Mouse (Mus musculus): Measurements from ENCODE around the gene Ccdc28a. TPM values are rescaled to one million over a fixed set of nuclear protein-coding genes. Genes with fewer than 3 reads are reported as not detected.

Ccdc28a gene
- polyA plus RNA-seq (2014; fragmentation: Nextera tagmentation; extraction: Ambion mirVana): 5.9 and 6.0 TPM in 2 replicates

- WGBS: 2% methylated on average over 41 of the region's 41 CpGs
- ATAC-seq (replicated peaks; ENCODE audit: low FRiP score): peak; percentile 99
These were observed at the start of gene Ccdc28a for GRCm38 (mm10) chr10:18234560-18235401. Gene Ccdc28a (minus strand): TSS chr10:18234998.

GRCm38 (mm10) chr10:18283991-18284390, 49.2 kb upstream of the Ccdc28a start:
- no peak overlapping the region for H3K4me2 ChIP-seq (ENCODE audit: low read depth, low read length, severe bottlenecking)
- DNase-seq (ENCODE audit: low spot score): no peak
- H3K36me3 ChIP-seq (ENCODE audit: control insufficient read depth, insufficient read depth, low read length): no peaks in the 10 kb centered on the region
- no peaks in the 10 kb centered on the region for H3K4me1 ChIP-seq (replicated peaks; ENCODE audit: control insufficient read depth, insufficient read depth, low read length)
- WGBS: 92% methylated on average over 5 of the region's 5 CpGs
- no peak overlapping the region for H3K27ac ChIP-seq (ENCODE audit: low read depth, low read length)
- no peaks in the 10 kb centered on the region for H3K27me3 ChIP-seq (ENCODE audit: control insufficient read depth, insufficient read depth, low read length)
- H3K9ac ChIP-seq (ENCODE audit: low read length): no peak overlapping the region
- no peaks in the 10 kb centered on the region for H3K9me3 ChIP-seq (ENCODE audit: control insufficient read depth, low read length)
- no peak for ATAC-seq (replicated peaks; ENCODE audit: low FRiP score)
- H3K4me3 ChIP-seq (ENCODE audit: low read depth, low read length): no peak overlapping the region

More at GRCm38 (mm10) chr10:18234560-18235401, at the start of gene Ccdc28a:
- peak within 1 kb of the TSS; percentile 66 for H3K9ac ChIP-seq (ENCODE audit: low read length)
- no peaks in the 10 kb centered on the region for H3K36me3 ChIP-seq (ENCODE audit: control insufficient read depth, insufficient read depth, low read length)
- peak; percentile 94 for DNase-seq (ENCODE audit: low spot score)
- no peaks in the 10 kb centered on the region for H3K9me3 ChIP-seq (ENCODE audit: control insufficient read depth, low read length)
- H3K27ac ChIP-seq (ENCODE audit: low read depth, low read length): no peak within 1 kb of the TSS; the same call in 1 of the 2 replicates
- H3K4me1 ChIP-seq (replicated peaks; ENCODE audit: control insufficient read depth, insufficient read depth, low read length): no peaks in the 10 kb centered on the region
- H3K27me3 ChIP-seq (ENCODE audit: control insufficient read depth, insufficient read depth, low read length): no peaks in the 10 kb centered on the region
- peak within 1 kb of the TSS; percentile 78 for H3K4me3 ChIP-seq (ENCODE audit: low read depth, low read length)
- H3K4me2 ChIP-seq (ENCODE audit: low read depth, low read length, severe bottlenecking): peak within 1 kb of the TSS; percentile 63

- WGBS: 83% methylated on average over 4 of the region's 4 CpGs
- no peak overlapping the region for H3K4me3 ChIP-seq (ENCODE audit: low read depth, low read length)
These were observed 41.4 kb upstream of the Ccdc28a start for GRCm38 (mm10) chr10:18276090-18276734.

GRCm38 (mm10) chr10:18251345-18251744, 16.5 kb upstream of the Ccdc28a start:
- H3K27me3 ChIP-seq (ENCODE audit: control insufficient read depth, insufficient read depth, low read length): no peaks in the 10 kb centered on the region
- no peak overlapping the region for H3K4me3 ChIP-seq (ENCODE audit: low read depth, low read length)
- H3K9me3 ChIP-seq (ENCODE audit: control insufficient read depth, low read length): no peaks in the 10 kb centered on the region
- no peaks in the 10 kb centered on the region for H3K36me3 ChIP-seq (ENCODE audit: control insufficient read depth, insufficient read depth, low read length)
- ATAC-seq (replicated peaks; ENCODE audit: low FRiP score): no peak
- no peak overlapping the region for H3K27ac ChIP-seq (ENCODE audit: low read depth, low read length)
- no peak overlapping the region for H3K9ac ChIP-seq (ENCODE audit: low read length)
- no peak for DNase-seq (ENCODE audit: low spot score)
- no peaks in the 10 kb centered on the region for H3K4me1 ChIP-seq (replicated peaks; ENCODE audit: control insufficient read depth, insufficient read depth, low read length)
- H3K4me2 ChIP-seq (ENCODE audit: low read depth, low read length, severe bottlenecking): no peak overlapping the region
- WGBS: 73% methylated on average over 4 of the region's 4 CpGs

More at GRCm38 (mm10) chr10:18276090-18276734, 41.4 kb upstream of the Ccdc28a start:
- no peaks in the 10 kb centered on the region for H3K27me3 ChIP-seq (ENCODE audit: control insufficient read depth, insufficient read depth, low read length)
- H3K9ac ChIP-seq (ENCODE audit: low read length): no peak overlapping the region
- H3K4me1 ChIP-seq (replicated peaks; ENCODE audit: control insufficient read depth, insufficient read depth, low read length): no peaks in the 10 kb centered on the region
- ATAC-seq (replicated peaks; ENCODE audit: low FRiP score) (no peak), DNase-seq (ENCODE audit: low spot score) (no peak)
- H3K9me3 ChIP-seq (ENCODE audit: control insufficient read depth, low read length): no peaks in the 10 kb centered on the region
- no peak overlapping the region for H3K27ac ChIP-seq (ENCODE audit: low read depth, low read length)
- H3K4me2 ChIP-seq (ENCODE audit: low read depth, low read length, severe bottlenecking): no peak overlapping the region
- H3K36me3 ChIP-seq (ENCODE audit: control insufficient read depth, insufficient read depth, low read length): no peaks in the 10 kb centered on the region

GRCm38 (mm10) chr10:18243614-18244013, 8.8 kb upstream of the Ccdc28a start:
- ATAC-seq (replicated peaks; ENCODE audit: low FRiP score) (no peak), DNase-seq (ENCODE audit: low spot score) (no peak)
- Histone ChIP-seq H3K27me3 (ENCODE audit: control insufficient read depth, insufficient read depth, low read length) (no peaks in the 10 kb centered on the region), H3K9me3 (ENCODE audit: control insufficient read depth, low read length) (no peaks in the 10 kb centered on the region), H3K36me3 (ENCODE audit: control insufficient read depth, insufficient read depth, low read length) (no peaks in the 10 kb centered on the region), H3K9ac (ENCODE audit: low read length) (no peak overlapping the region), H3K4me3 (ENCODE audit: low read depth, low read length) (no peak overlapping the region), H3K4me1 (replicated peaks; ENCODE audit: control insufficient read depth, insufficient read depth, low read length) (no peaks in the 10 kb centered on the region), H3K4me2 (ENCODE audit: low read depth, low read length, severe bottlenecking) (no peak overlapping the region), H3K27ac (ENCODE audit: low read depth, low read length) (no peak overlapping the region)
- WGBS: 64% methylated on average over 2 of the region's 2 CpGs

- Histone ChIP-seq H3K4me3 (ENCODE audit: low read depth, low read length) (no peak overlapping the region), H3K9ac (ENCODE audit: low read length) (no peak overlapping the region), H3K4me1 (replicated peaks; ENCODE audit: control insufficient read depth, insufficient read depth, low read length) (no peaks in the 10 kb centered on the region), H3K27me3 (ENCODE audit: control insufficient read depth, insufficient read depth, low read length) (no peaks in the 10 kb centered on the region), H3K27ac (ENCODE audit: low read depth, low read length) (no peak overlapping the region), H3K9me3 (ENCODE audit: control insufficient read depth, low read length) (no peaks in the 10 kb centered on the region), H3K4me2 (ENCODE audit: low read depth, low read length, severe bottlenecking) (no peak overlapping the region), H3K36me3 (ENCODE audit: control insufficient read depth, insufficient read depth, low read length) (no peaks in the 10 kb centered on the region)
- ATAC-seq (replicated peaks; ENCODE audit: low FRiP score): no peak
- 93% methylated on average over 7 of the region's 7 CpGs for WGBS
- no peak for DNase-seq (ENCODE audit: low spot score)
These were observed 2.4 kb upstream of the Ccdc28a start for GRCm38 (mm10) chr10:18237191-18237590.

- no peaks in the 10 kb centered on the region for H3K36me3 ChIP-seq (ENCODE audit: control insufficient read depth, insufficient read depth, low read length)
- no peak overlapping the region for H3K9ac ChIP-seq (ENCODE audit: low read length)
- no peak overlapping the region for H3K4me2 ChIP-seq (ENCODE audit: low read depth, low read length, severe bottlenecking)
- no peaks in the 10 kb centered on the region for H3K4me1 ChIP-seq (replicated peaks; ENCODE audit: control insufficient read depth, insufficient read depth, low read length)
- H3K27ac ChIP-seq (ENCODE audit: low read depth, low read length): no peak overlapping the region
- no peak overlapping the region for H3K4me3 ChIP-seq (ENCODE audit: low read depth, low read length)
- DNase-seq (ENCODE audit: low spot score): no peak
- no peak for ATAC-seq (replicated peaks; ENCODE audit: low FRiP score)
- WGBS: 90% methylated on average over 5 of the region's 5 CpGs
- H3K27me3 ChIP-seq (ENCODE audit: control insufficient read depth, insufficient read depth, low read length): no peaks in the 10 kb centered on the region
- H3K9me3 ChIP-seq (ENCODE audit: control insufficient read depth, low read length): no peaks in the 10 kb centered on the region
These were observed 1.6 kb upstream of the Ccdc28a start for GRCm38 (mm10) chr10:18236328-18236927.

GRCm38 (mm10) chr10:18235402-18235747, 577 bp upstream of the Ccdc28a start:
- H3K9me3 ChIP-seq (ENCODE audit: control insufficient read depth, low read length): no peaks in the 10 kb centered on the region
- peak overlapping the region; percentile 78 for H3K4me3 ChIP-seq (ENCODE audit: low read depth, low read length)
- H3K4me2 ChIP-seq (ENCODE audit: low read depth, low read length, severe bottlenecking): peak overlapping the region; percentile 53
- 12% methylated on average over 14 of the region's 14 CpGs for WGBS
- no peaks in the 10 kb centered on the region for H3K36me3 ChIP-seq (ENCODE audit: control insufficient read depth, insufficient read depth, low read length)
- no peak for DNase-seq (ENCODE audit: low spot score)
- H3K4me1 ChIP-seq (replicated peaks; ENCODE audit: control insufficient read depth, insufficient read depth, low read length): no peaks in the 10 kb centered on the region
- no peak overlapping the region; the same call in 1 of the 2 replicates for H3K27ac ChIP-seq (ENCODE audit: low read depth, low read length)
- H3K27me3 ChIP-seq (ENCODE audit: control insufficient read depth, insufficient read depth, low read length): no peaks in the 10 kb centered on the region
- ATAC-seq (replicated peaks; ENCODE audit: low FRiP score): no peak; the same call in 1 of the 2 replicates
- H3K9ac ChIP-seq (ENCODE audit: low read length): peak overlapping the region; percentile 40
